17 mouse cellular contexts compared by ENCODE assay signal in genomic region chr7:68593344-68594016, GRCm38 (mm10).
DNase-seq lines count a peak whose midpoint lies in the region; ATAC-seq and TF ChIP-seq lines count a peak whose summit lies in the region.
"Had no signal": no experiment of that assay in that cellular context is flagged by ENCODE, and none has a peak within 500 bp of the region (broad histone marks: within the 10 kb centered on the region; RNA-seq: fewer than 3 reads in every experiment).

No protein-coding gene starts in this region.

- H3K4me3 ChIP-seq in forebrain, embryonic 16.5 days (replicated peaks; ENCODE audit: low read length) = no peak overlapping the region
- no peak overlapping the region for H3K4me3 ChIP-seq in midbrain, embryonic 12.5 days
- no peak overlapping the region for H3K4me3 ChIP-seq in left cerebral cortex, adult 2 months
- H3K4me3 ChIP-seq: embryonic facial prominence, embryonic 13.5 days; liver, embryonic 15.5 days had no signal

- no peak for TF ChIP-seq CTCF in left cerebral cortex, adult 2 months (IDR thresholded peaks at IDR 0.05)

- H3K4me1 ChIP-seq in forebrain, embryonic 16.5 days (replicated peaks; ENCODE audit: control insufficient read depth, insufficient read depth, low read length) = no peaks in the 10 kb centered on the region
- H3K4me1 ChIP-seq in midbrain, embryonic 12.5 days = peaks cover 6% of the 10 kb centered on the region; the same call in 1 of the 2 replicates
- H3K4me1 ChIP-seq: liver, embryonic 15.5 days had no signal

- H3K27me3 ChIP-seq in forebrain, embryonic 16.5 days (replicated peaks; ENCODE audit: control insufficient read depth, insufficient read depth, low read length) = no peaks in the 10 kb centered on the region
- H3K27me3 ChIP-seq in midbrain, embryonic 12.5 days = peaks cover 78% of the 10 kb centered on the region
- H3K27me3 ChIP-seq: liver, embryonic 15.5 days had no signal

- no peaks in the 10 kb centered on the region for H3K9me3 ChIP-seq in forebrain, embryonic 16.5 days (ENCODE audit: control insufficient read depth, low read length)
- no peaks in the 10 kb centered on the region for H3K9me3 ChIP-seq in midbrain, embryonic 12.5 days
- H3K9me3 ChIP-seq: embryonic facial prominence, embryonic 13.5 days; liver, embryonic 15.5 days had no signal

- intact Hi-C loops in left cerebral cortex, adult 2 months (cut with DNase I) = no loop called here

- H3K9ac ChIP-seq in forebrain, embryonic 16.5 days (replicated peaks; ENCODE audit: low read depth, low read length) = no peak overlapping the region
- no peak overlapping the region for H3K9ac ChIP-seq in midbrain, embryonic 12.5 days (replicated peaks)
- H3K9ac ChIP-seq: embryonic facial prominence, embryonic 13.5 days; liver, embryonic 15.5 days had no signal

- H3K4me2 ChIP-seq in forebrain, embryonic 16.5 days (ENCODE audit: low read length) = no peak overlapping the region
- H3K4me2 ChIP-seq in midbrain, embryonic 12.5 days (replicated peaks) = peak overlapping the region; percentile 14; the same call in 1 of the 2 replicates
- H3K4me2 ChIP-seq: embryonic facial prominence, embryonic 13.5 days; liver, embryonic 15.5 days had no signal

- no peaks in the 10 kb centered on the region for H3K36me3 ChIP-seq in forebrain, embryonic 16.5 days (ENCODE audit: control insufficient read depth, insufficient read depth)
- no peaks in the 10 kb centered on the region for H3K36me3 ChIP-seq in midbrain, embryonic 12.5 days
- H3K36me3 ChIP-seq: embryonic facial prominence, embryonic 13.5 days; G1E; liver, embryonic 15.5 days had no signal

- peak; percentile 19 for DNase-seq in heart, adult 11 months
- DNase-seq in heart, adult 9 months (ENCODE audit: low spot score in 2 of 2) = no peak
- DNase-seq in Muller cell, postnatal 12 days (ENCODE audit: inconsistent ontology term) = peak; percentile 16
- DNase-seq in left cerebral cortex, adult 2 months (ENCODE audit: extremely low spot score in 1 of 2, low spot score in 2 of 2) = no peak
- DNase-seq in spleen, postnatal 36 days (ENCODE audit: low spot score in 2 of 2) = no peak
- no peak for DNase-seq in adrenal gland, adult (ENCODE audit: inconsistent age in 2 of 2, low spot score in 1 of 2)
- DNase-seq: cerebellum, adult 18-20 months; left cerebral cortex, postnatal 4 days; right cerebral cortex, adult 18-20 months; thymus, postnatal 14 days had no signal

- ATAC-seq in forebrain, embryonic 16.5 days = peak; percentile 75
- ATAC-seq in midbrain, embryonic 12.5 days (ENCODE audit: low FRiP score, low read depth) = peak; percentile 89
- ATAC-seq: intestine, embryonic 16.5 days had no signal

- WGBS in forebrain, embryonic 16.5 days = 31% methylated on average over 15 of the region's 15 CpGs
- WGBS in midbrain, embryonic 12.5 days = 35% methylated on average over 15 of the region's 15 CpGs

- no peak overlapping the region for H3K27ac ChIP-seq in forebrain, embryonic 16.5 days (ENCODE audit: low read length)
- H3K27ac ChIP-seq in midbrain, embryonic 12.5 days (replicated peaks) = no peak overlapping the region
- no peak overlapping the region for H3K27ac ChIP-seq in left cerebral cortex, adult 2 months
- H3K27ac ChIP-seq: embryonic facial prominence, embryonic 13.5 days; liver, embryonic 15.5 days; macrophage had no signal

Comparison
In these comparisons a context has a peak if more than half of its experiments do, and no peak if none do; other contexts are left out.
1. DNase-seq: peak in heart, adult 11 months (single experiment) and Muller cell, postnatal 12 days (single experiment); none in heart, adult 9 months (0 of 2), left cerebral cortex, adult 2 months (0 of 2), spleen, postnatal 36 days (0 of 2) and adrenal gland, adult (0 of 2).